Mouse (Mus musculus) splenic B cell, adult 2 months (primary cell): ENCODE results near the gene Cnih3.

ENCODE experiments used
- DNase-seq: peaks from one replicate; pipeline ENCODE4 v3.0.0-alpha.2; 2011; ENCODE audit warnings: low read depth, low spot score
- H3K27me3 ChIP-seq: 2 replicates; pipeline ENCODE4 v1.6.1; 2012; ENCODE audit warnings: mild to moderate bottlenecking, low read length, moderate library complexity, mixed read lengths; ENCODE audit not compliant: control insufficient read depth, poor library complexity, insufficient read depth, severe bottlenecking
- H3K36me3 ChIP-seq: 2 replicates; pipeline ENCODE4 v1.6.1; 2012; ENCODE audit warnings: mild to moderate bottlenecking, low read length, moderate library complexity, mixed read lengths; ENCODE audit not compliant: control insufficient read depth, poor library complexity, insufficient read depth, severe bottlenecking

Gene Cnih3

DNA sequence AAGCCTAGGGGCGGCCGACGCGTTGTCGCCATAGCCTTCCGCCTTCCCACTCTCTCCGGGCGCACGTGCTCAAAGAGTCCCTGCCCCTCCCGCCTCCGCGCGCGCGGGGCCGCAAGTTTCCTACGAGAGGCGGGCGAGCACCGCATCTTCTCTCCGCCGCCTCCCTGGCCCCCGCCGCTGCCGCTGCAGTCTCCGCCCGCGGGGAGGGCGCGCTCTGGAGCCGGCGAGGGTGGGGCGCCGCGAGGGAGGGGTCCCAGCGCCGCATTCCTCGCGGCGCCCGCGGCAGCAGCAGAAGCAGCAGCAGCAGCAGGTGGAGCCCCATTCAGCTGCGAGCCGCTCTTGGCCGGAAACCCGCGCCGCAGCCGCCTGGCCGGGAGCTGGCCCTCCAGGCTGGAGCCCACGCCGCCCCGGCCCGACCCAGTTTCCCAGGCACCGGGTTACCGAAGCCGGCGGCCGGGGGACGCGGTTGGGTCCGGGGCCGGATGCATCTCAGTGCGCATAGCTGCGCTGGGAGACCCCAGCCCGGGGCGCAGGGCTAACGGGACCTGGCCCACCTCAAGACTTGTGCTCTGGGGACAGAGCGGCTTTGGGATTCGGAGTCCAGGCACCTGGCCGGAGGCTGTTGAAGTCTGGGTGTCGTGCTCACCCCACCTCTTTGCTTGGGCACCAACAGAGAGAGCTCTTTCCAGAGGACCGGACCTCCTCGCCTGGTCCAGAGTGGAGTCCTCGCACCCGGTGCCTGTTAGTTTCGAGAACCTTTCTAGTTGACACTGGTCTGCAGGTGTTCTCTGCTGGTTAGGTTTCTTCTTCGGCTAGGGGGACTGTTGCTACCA, at the start of gene Cnih3:
Gene Cnih3, plus strand, starts transcription at position 262 of the 833 bp plus-strand sequence.
- no peak for DNase-seq
- Histone ChIP-seq H3K27me3 (no peaks in the 10 kb centered on the region), H3K36me3 (no peaks in the 10 kb centered on the region)

DNA sequence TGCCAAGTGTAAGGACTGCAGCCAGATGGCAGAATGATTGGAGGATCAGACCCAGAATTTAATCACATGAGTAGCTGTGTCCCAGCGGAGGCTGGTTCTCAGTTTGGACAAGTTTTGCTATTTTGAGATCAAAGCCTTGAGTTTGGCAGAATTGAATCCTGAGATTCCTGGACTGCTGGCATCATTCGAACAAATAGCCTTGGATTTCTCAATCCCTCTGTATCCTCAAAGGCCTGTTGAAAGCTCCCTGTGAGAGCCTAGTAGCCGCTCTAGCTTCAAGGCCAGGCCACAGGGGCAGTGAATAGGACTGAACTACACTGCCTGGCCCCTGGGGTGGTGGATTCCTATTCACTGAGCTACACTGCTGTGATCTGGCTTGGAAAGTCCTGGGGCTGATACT, 44.4 kb upstream of the Cnih3 start:
- Histone ChIP-seq H3K27me3 (no peaks in the 10 kb centered on the region), H3K36me3 (no peaks in the 10 kb centered on the region)
- DNase-seq, result no peak

DNA sequence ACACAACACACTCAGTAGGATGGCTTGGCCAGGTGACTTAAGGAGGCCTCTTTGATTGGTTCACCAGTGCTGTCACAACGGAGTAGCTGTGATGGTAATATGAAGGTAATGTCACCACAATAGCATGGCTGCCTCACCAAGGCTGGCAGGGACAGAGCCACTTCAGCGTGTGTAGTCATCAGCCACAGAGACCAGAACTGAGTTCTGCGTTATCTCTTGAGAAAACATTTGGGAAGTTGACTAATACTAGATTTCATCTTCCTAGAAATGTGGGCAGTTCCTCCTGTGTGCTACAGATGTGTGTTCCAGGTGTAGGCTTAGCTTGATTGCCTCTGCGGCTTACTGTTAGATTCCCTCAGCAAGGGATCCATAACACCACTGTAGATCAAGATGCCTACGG, 41.7 kb upstream of the Cnih3 start:
- no peaks in the 10 kb centered on the region for H3K27me3 ChIP-seq
- no peak for DNase-seq

GRCm38 (mm10) chr1:181312115-181313045, 40.0 kb upstream of the Cnih3 start:
- H3K27me3 ChIP-seq, result no peaks in the 10 kb centered on the region
- H3K36me3 ChIP-seq, result no peaks in the 10 kb centered on the region
- DNase-seq, result no peak

More for the DNA sequence above, 41.7 kb upstream of the Cnih3 start:
- H3K36me3 ChIP-seq, result no peaks in the 10 kb centered on the region

DNA sequence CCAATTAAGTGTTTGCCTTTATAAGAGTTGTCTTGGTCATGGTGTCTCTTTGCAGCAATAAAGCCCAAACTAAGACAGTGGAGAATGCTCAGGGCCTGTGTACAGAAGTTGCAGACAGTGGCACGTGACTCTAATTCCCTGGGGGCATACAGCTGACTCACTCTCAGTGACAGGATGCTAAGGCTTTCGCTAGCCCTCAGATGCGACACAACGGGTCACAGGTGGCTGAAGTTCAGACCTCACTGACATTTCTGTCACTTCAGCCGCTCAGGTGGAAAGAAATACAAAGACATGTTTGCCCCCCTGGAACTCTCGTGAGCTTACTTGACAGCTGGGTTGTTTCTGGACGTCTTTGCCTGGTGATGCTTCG, 39.4 kb upstream of the Cnih3 start:
- peak; percentile 55 for DNase-seq
- H3K36me3 ChIP-seq, result no peaks in the 10 kb centered on the region

DNA sequence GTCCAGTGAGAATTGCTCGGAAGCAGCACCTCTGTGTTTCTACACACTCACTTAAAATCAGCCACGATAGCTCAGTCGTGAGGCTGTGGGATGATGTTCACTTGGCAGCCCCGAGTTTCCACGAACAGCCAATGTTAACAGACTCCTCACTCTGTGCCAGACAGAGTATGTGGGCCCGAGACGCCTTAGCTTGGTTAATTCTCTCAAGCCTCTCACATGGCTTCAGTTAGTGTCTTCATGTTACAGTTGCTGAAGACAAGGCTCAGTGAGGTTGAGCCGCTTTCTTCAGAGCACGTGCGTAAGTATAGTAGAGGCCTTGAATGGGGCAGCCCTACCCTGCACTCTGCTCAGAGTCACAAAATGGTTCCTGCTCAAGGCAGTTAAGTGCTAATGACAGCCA, 38.1 kb upstream of the Cnih3 start:
- H3K36me3 ChIP-seq, result no peaks in the 10 kb centered on the region
- no peak for DNase-seq
- H3K27me3 ChIP-seq, result no peaks in the 10 kb centered on the region

More for the DNA sequence above, 39.4 kb upstream of the Cnih3 start:
- no peaks in the 10 kb centered on the region for H3K27me3 ChIP-seq

- Histone ChIP-seq H3K27me3 (no peaks in the 10 kb centered on the region), H3K36me3 (no peaks in the 10 kb centered on the region)
- DNase-seq, result no peak
Measured at GRCm38 (mm10) chr1:181315350-181315749, 37.1 kb upstream of the Cnih3 start.

- no peaks in the 10 kb centered on the region for H3K27me3 ChIP-seq
- DNase-seq, result peak; percentile 26
- no peaks in the 10 kb centered on the region for H3K36me3 ChIP-seq
Measured at GRCm38 (mm10) chr1:181316571-181316970, 35.9 kb upstream of the Cnih3 start.

DNA sequence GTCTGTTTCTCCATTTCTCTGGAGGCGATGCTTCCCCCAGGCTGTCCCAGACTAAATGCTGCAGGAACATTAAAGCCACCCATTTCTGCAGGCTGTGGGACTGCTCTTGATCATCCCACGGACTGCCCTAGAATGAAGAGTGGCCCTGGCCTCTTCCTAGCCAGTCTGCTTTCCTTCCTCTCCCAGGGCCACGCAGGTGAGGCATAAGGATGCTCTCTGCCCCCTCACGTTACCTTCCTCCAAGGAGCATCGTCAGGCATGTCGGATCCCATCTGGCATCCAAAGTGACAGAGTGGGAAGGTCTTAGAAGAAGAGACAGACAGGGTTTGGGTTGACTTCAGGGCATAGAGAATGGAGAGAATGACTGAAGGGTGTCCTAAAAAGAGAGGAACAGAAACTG, 33.0 kb upstream of the Cnih3 start:
- H3K36me3 ChIP-seq, result no peaks in the 10 kb centered on the region
- H3K27me3 ChIP-seq, result no peaks in the 10 kb centered on the region
- no peak for DNase-seq

- Histone ChIP-seq H3K36me3 (no peaks in the 10 kb centered on the region), H3K27me3 (no peaks in the 10 kb centered on the region)
Measured at GRCm38 (mm10) chr1:181321149-181321548, 31.3 kb upstream of the Cnih3 start.

GRCm38 (mm10) chr1:181323134-181323533, 29.3 kb upstream of the Cnih3 start:
- Histone ChIP-seq H3K36me3 (no peaks in the 10 kb centered on the region), H3K27me3 (no peaks in the 10 kb centered on the region)
- DNase-seq, result no peak

More at GRCm38 (mm10) chr1:181321149-181321548, 31.3 kb upstream of the Cnih3 start:
- DNase-seq, result no peak

- no peaks in the 10 kb centered on the region for H3K36me3 ChIP-seq
- no peak for DNase-seq
- no peaks in the 10 kb centered on the region; the same call in 1 of the 2 replicates for H3K27me3 ChIP-seq
Measured at GRCm38 (mm10) chr1:181327137-181327536, 25.3 kb upstream of the Cnih3 start.

DNA sequence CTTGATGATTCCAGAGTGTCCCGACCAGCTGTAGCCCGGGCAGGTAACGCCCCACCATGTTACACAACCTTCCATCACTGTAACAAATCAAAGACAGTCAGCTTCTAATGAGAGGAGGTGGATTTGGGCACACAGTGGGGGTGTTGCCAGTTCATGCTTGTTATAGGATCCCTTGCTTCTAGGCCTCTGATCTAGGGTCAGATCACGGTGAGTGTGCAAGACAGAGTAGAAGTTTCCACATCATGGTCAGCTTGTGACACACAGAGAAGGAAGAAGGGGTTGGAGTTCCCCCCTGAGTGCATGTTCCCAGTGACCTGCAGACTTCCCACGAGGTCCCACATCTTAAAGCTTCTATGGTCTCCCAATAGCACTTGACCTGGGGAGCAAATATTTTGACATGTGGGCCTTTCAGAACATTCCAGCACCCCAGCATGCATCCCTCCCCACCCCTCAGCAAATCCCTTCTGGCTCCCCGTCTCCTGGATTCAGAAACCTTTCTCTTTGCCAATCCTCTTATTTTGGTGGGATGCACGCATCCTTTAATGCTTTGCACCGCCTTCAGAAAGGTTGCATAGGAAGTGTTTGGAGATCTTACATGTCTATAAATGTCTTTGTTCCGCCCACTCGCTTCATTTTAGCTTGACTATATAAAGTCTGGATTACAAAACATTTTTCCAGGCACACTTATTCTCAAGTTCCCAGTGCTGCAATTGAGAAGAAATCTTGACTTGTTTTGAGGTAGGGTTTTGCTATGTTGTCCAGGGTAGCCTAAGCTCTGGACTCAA, 24.6 kb upstream of the Cnih3 start:
- no peaks in the 10 kb centered on the region; the same call in 1 of the 2 replicates for H3K27me3 ChIP-seq
- no peak for DNase-seq
- no peaks in the 10 kb centered on the region for H3K36me3 ChIP-seq

- H3K36me3 ChIP-seq, result no peaks in the 10 kb centered on the region
- no peaks in the 10 kb centered on the region; the same call in 1 of the 2 replicates for H3K27me3 ChIP-seq
- no peak for DNase-seq
Measured at GRCm38 (mm10) chr1:181329110-181329509, 23.3 kb upstream of the Cnih3 start.
